Mouse (Mus musculus): Measurements from ENCODE around the gene 0610012G03Rik. TPM values are rescaled to one million over a fixed set of nuclear protein-coding genes. Genes with fewer than 3 reads are reported as not detected.

The 0610012G03Rik gene
- polyA plus RNA-seq, 1 experiment from 2014 or later: 71.8 TPM

GRCm38 (mm10) chr16:31924368-31924767 is 23.9 kb downstream of the 0610012G03Rik start:
- no peak overlapping the region for H3K4me2 ChIP-seq (ENCODE audit: low read depth, low read length)
- H3K36me3 ChIP-seq (ENCODE audit: control insufficient read depth, insufficient read depth, low read length): no peaks in the 10 kb centered on the region
- 79% methylated on average over 6 of the region's 6 CpGs for WGBS
- H3K9ac ChIP-seq (ENCODE audit: low read length): no peak overlapping the region
- H3K4me1 ChIP-seq (replicated peaks; ENCODE audit: control insufficient read depth, insufficient read depth, low read length): no peaks in the 10 kb centered on the region
- H3K9me3 ChIP-seq (ENCODE audit: control insufficient read depth, low read length): no peaks in the 10 kb centered on the region
- no peaks in the 10 kb centered on the region for H3K27me3 ChIP-seq (ENCODE audit: control insufficient read depth, insufficient read depth, low read depth, low read length)
- no peak overlapping the region for H3K4me3 ChIP-seq (ENCODE audit: low read length)
- H3K27ac ChIP-seq (ENCODE audit: low read length): no peak overlapping the region
- ATAC-seq (ENCODE audit: low read depth): no peak

- Histone ChIP-seq H3K4me1 (replicated peaks; ENCODE audit: control insufficient read depth, insufficient read depth, low read length) (peaks cover 5% of the 10 kb centered on the region), H3K9ac (ENCODE audit: low read length) (peak overlapping the region; percentile 55), H3K9me3 (ENCODE audit: control insufficient read depth, low read length) (no peaks in the 10 kb centered on the region), H3K27me3 (ENCODE audit: control insufficient read depth, insufficient read depth, low read depth, low read length) (no peaks in the 10 kb centered on the region), H3K36me3 (ENCODE audit: control insufficient read depth, insufficient read depth, low read length) (no peaks in the 10 kb centered on the region), H3K4me3 (ENCODE audit: low read length) (peak overlapping the region; percentile 22; the same call in 1 of the 2 replicates), H3K4me2 (ENCODE audit: low read depth, low read length) (peak overlapping the region; percentile 55), H3K27ac (ENCODE audit: low read length) (no peak overlapping the region)
- ATAC-seq (ENCODE audit: low read depth): peak; percentile 62
- 2% methylated on average over 14 of the region's 14 CpGs for WGBS
Measured at GRCm38 (mm10) chr16:31918248-31918724, 30.0 kb downstream of the 0610012G03Rik start.

- no peak overlapping the region for H3K4me3 ChIP-seq (ENCODE audit: low read length)
- H3K36me3 ChIP-seq (ENCODE audit: control insufficient read depth, insufficient read depth, low read length): no peaks in the 10 kb centered on the region
- peak overlapping the region; percentile 55 for H3K9ac ChIP-seq (ENCODE audit: low read length)
- H3K27me3 ChIP-seq (ENCODE audit: control insufficient read depth, insufficient read depth, low read depth, low read length): no peaks in the 10 kb centered on the region
- H3K4me2 ChIP-seq (ENCODE audit: low read depth, low read length): peak overlapping the region; percentile 55; the same call in 1 of the 2 replicates
- H3K27ac ChIP-seq (ENCODE audit: low read length): no peak overlapping the region
- H3K4me1 ChIP-seq (replicated peaks; ENCODE audit: control insufficient read depth, insufficient read depth, low read length): peaks cover 5% of the 10 kb centered on the region
- 41% methylated on average over 11 of the region's 11 CpGs for WGBS
- ATAC-seq (ENCODE audit: low read depth): no peak
- no peaks in the 10 kb centered on the region for H3K9me3 ChIP-seq (ENCODE audit: control insufficient read depth, low read length)
Measured at GRCm38 (mm10) chr16:31917776-31918175, 30.5 kb downstream of the 0610012G03Rik start.

DNA sequence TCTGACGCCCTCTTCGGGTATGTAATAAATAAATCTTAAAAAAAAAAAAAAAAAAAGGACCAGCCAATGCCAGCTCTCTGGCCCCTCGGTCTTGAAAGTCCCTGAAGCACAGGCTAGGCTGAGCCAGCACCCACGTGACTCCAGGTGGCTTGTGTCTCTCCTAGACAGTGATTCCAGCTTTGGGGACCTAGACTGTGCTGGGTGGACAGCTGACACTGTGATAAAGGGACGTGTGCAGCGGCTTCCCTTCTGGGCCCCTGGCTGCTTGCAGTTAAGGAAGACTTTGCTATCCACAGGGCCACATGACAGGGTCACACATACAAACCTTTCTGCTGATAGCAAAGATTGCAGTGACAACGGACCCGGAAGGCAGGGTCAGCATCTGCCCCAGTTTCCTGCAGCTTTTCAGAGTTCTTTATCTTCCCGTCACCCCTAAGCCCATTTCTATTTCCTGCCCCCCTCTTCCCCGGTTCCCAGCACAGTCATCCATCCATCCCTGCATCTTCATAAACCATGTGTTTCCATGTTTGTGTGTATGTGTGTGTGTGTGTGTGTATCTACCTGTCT is 37.9 kb downstream of the 0610012G03Rik start:
- Histone ChIP-seq H3K4me2 (ENCODE audit: low read depth, low read length) (no peak overlapping the region), H3K9me3 (ENCODE audit: control insufficient read depth, low read length) (no peaks in the 10 kb centered on the region), H3K4me1 (replicated peaks; ENCODE audit: control insufficient read depth, insufficient read depth, low read length) (peaks cover 5% of the 10 kb centered on the region; the same call in 1 of the 2 replicates), H3K9ac (ENCODE audit: low read length) (no peak overlapping the region), H3K27ac (ENCODE audit: low read length) (no peak overlapping the region), H3K4me3 (ENCODE audit: low read length) (no peak overlapping the region), H3K27me3 (ENCODE audit: control insufficient read depth, insufficient read depth, low read depth, low read length) (no peaks in the 10 kb centered on the region), H3K36me3 (ENCODE audit: control insufficient read depth, insufficient read depth, low read length) (no peaks in the 10 kb centered on the region)
- WGBS: 42% methylated on average over 10 of the region's 10 CpGs
- ATAC-seq (ENCODE audit: low read depth): no peak

DNA sequence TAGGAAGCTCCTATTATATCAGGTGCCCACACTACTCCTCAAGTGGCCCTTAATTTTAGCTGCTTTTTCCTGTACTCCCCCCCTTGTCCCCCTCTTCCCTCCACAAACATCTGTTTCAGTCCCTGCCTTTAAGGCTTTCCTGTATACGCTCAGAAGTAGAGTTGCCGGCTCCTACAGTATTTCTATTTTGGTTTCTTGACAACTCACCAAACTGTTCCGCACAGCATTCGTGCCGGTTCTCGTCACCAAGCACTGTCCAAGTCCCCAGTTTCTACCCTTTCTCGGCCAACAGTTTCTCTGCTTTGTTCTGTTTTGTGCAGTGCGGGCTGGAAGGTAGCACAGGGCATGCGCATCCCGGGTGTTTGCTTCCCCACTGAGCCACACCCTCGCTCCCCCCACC is 39.3 kb downstream of the 0610012G03Rik start:
- H3K4me3 ChIP-seq (ENCODE audit: low read length): no peak overlapping the region
- no peak overlapping the region for H3K27ac ChIP-seq (ENCODE audit: low read length)
- H3K4me1 ChIP-seq (replicated peaks; ENCODE audit: control insufficient read depth, insufficient read depth, low read length): peaks cover 5% of the 10 kb centered on the region; the same call in 1 of the 2 replicates
- 54% methylated on average over 11 of the region's 11 CpGs for WGBS
- H3K36me3 ChIP-seq (ENCODE audit: control insufficient read depth, insufficient read depth, low read length): no peaks in the 10 kb centered on the region
- no peaks in the 10 kb centered on the region for H3K9me3 ChIP-seq (ENCODE audit: control insufficient read depth, low read length)
- H3K27me3 ChIP-seq (ENCODE audit: control insufficient read depth, insufficient read depth, low read depth, low read length): no peaks in the 10 kb centered on the region
- ATAC-seq (ENCODE audit: low read depth): no peak
- no peak overlapping the region for H3K9ac ChIP-seq (ENCODE audit: low read length)
- no peak overlapping the region for H3K4me2 ChIP-seq (ENCODE audit: low read depth, low read length)

GRCm38 (mm10) chr16:31906896-31907295 is 41.4 kb downstream of the 0610012G03Rik start:
- Histone ChIP-seq H3K9ac (ENCODE audit: low read length) (peak overlapping the region; percentile 1; the same call in 1 of the 2 replicates), H3K27me3 (ENCODE audit: control insufficient read depth, insufficient read depth, low read depth, low read length) (no peaks in the 10 kb centered on the region), H3K4me2 (ENCODE audit: low read depth, low read length) (peak overlapping the region; percentile 48), H3K4me3 (ENCODE audit: low read length) (peak overlapping the region; percentile 25), H3K36me3 (ENCODE audit: control insufficient read depth, insufficient read depth, low read length) (no peaks in the 10 kb centered on the region), H3K27ac (ENCODE audit: low read length) (no peak overlapping the region), H3K4me1 (replicated peaks; ENCODE audit: control insufficient read depth, insufficient read depth, low read length) (peaks cover 5% of the 10 kb centered on the region; the same call in 1 of the 2 replicates), H3K9me3 (ENCODE audit: control insufficient read depth, low read length) (no peaks in the 10 kb centered on the region)
- peak; percentile 38; the same call in 1 of the 2 replicates for ATAC-seq (ENCODE audit: low read depth)
- WGBS: 6% methylated on average over 9 of the region's 9 CpGs

DNA sequence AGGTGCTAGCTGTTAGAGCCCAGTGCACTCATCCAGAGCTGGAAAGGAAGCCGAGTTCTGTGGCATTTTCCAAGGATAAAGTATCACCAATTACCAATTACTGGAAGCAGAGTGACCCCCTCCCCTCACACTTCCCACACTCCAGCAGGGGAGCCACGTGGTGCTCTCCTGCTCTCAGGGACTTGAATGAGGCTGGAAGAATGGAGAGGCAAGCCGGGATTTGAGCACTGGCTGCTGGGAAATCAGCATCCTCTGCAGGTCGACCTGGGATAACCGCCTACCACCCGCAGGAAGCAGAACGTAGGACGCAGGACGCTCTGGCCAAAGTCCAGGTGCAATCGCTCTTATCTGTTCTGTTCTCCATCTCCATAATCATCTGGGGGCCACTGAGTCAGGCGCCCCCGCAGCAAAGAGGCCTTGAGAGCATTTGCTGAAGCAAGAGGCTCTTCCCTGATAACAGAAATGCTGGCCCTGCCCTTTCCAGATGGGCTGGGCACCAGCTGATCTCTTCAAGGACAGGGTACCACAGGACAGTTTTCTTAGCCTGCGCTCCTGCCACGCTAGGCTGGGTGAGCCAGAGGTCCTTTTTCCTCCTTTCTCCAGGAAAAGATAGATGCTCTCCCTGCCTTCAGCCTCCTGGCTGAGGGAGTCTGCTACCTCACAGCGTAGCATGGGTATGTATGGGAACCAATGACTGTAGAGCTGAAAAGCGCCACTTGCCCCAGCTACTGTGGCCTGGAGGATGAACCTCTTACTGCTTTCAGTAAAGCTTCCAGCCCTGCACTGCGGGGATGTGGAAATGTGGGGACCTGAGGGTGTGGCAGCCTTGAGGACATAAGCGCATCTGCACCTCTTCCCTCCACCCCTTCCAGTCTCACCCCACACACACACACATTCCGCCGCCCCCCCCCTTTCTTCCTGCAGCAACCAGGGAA is 42.1 kb downstream of the 0610012G03Rik start:
- peak overlapping the region; percentile 48 for H3K4me2 ChIP-seq (ENCODE audit: low read depth, low read length)
- no peak overlapping the region for H3K27ac ChIP-seq (ENCODE audit: low read length)
- WGBS: 39% methylated on average over 19 of the region's 20 CpGs
- H3K4me3 ChIP-seq (ENCODE audit: low read length): no peak overlapping the region
- H3K9ac ChIP-seq (ENCODE audit: low read length): peak overlapping the region; percentile 1; the same call in 1 of the 2 replicates
- no peaks in the 10 kb centered on the region for H3K27me3 ChIP-seq (ENCODE audit: control insufficient read depth, insufficient read depth, low read depth, low read length)
- peaks cover 5% of the 10 kb centered on the region; the same call in 1 of the 2 replicates for H3K4me1 ChIP-seq (replicated peaks; ENCODE audit: control insufficient read depth, insufficient read depth, low read length)
- ATAC-seq (ENCODE audit: low read depth): peak; percentile 26; the same call in 1 of the 2 replicates
- no peaks in the 10 kb centered on the region for H3K9me3 ChIP-seq (ENCODE audit: control insufficient read depth, low read length)
- no peaks in the 10 kb centered on the region for H3K36me3 ChIP-seq (ENCODE audit: control insufficient read depth, insufficient read depth, low read length)

DNA sequence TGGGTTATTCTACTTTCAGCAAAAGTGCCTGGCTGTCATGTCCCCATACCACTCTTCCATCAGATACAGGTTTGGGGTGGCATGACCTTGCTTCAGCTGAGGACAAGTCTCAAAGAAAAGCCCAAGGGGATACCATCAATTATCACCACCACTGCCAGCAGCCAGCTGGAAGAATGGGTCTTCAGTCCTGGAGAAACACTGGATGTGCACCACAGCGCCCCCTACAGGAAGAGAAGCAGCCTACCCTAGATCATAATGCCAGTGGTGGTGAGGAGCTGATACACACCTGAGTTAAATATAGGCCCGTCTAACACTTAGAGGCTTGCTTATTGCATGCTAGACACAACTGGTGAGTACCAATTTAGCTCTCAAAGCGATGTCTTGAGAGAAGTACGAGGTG is 43.0 kb downstream of the 0610012G03Rik start:
- no peak overlapping the region for H3K4me2 ChIP-seq (ENCODE audit: low read depth, low read length)
- H3K36me3 ChIP-seq (ENCODE audit: control insufficient read depth, insufficient read depth, low read length): no peaks in the 10 kb centered on the region
- no peaks in the 10 kb centered on the region for H3K9me3 ChIP-seq (ENCODE audit: control insufficient read depth, low read length)
- no peak for ATAC-seq (ENCODE audit: low read depth)
- H3K9ac ChIP-seq (ENCODE audit: low read length): no peak overlapping the region
- H3K27me3 ChIP-seq (ENCODE audit: control insufficient read depth, insufficient read depth, low read depth, low read length): no peaks in the 10 kb centered on the region
- no peak overlapping the region for H3K27ac ChIP-seq (ENCODE audit: low read length)
- 64% methylated on average over 4 of the region's 4 CpGs for WGBS
- peaks cover 5% of the 10 kb centered on the region; the same call in 1 of the 2 replicates for H3K4me1 ChIP-seq (replicated peaks; ENCODE audit: control insufficient read depth, insufficient read depth, low read length)
- no peak overlapping the region for H3K4me3 ChIP-seq (ENCODE audit: low read length)

GRCm38 (mm10) chr16:31903239-31903638 is 45.1 kb downstream of the 0610012G03Rik start:
- Histone ChIP-seq H3K4me3 (ENCODE audit: low read length) (no peak overlapping the region), H3K9ac (ENCODE audit: low read length) (no peak overlapping the region), H3K9me3 (ENCODE audit: control insufficient read depth, low read length) (no peaks in the 10 kb centered on the region), H3K27ac (ENCODE audit: low read length) (no peak overlapping the region), H3K36me3 (ENCODE audit: control insufficient read depth, insufficient read depth, low read length) (no peaks in the 10 kb centered on the region), H3K27me3 (ENCODE audit: control insufficient read depth, insufficient read depth, low read depth, low read length) (no peaks in the 10 kb centered on the region), H3K4me1 (replicated peaks; ENCODE audit: control insufficient read depth, insufficient read depth, low read length) (peaks cover 5% of the 10 kb centered on the region; the same call in 1 of the 2 replicates), H3K4me2 (ENCODE audit: low read depth, low read length) (no peak overlapping the region)
- WGBS: 79% methylated on average over 8 of the region's 8 CpGs
- no peak for ATAC-seq (ENCODE audit: low read depth)

Data from lung, embryonic 16.5 days (tissue).